Mouse (Mus musculus) heart, postnatal 0 days (tissue): ENCODE results near the gene Gigyf1.

ENCODE experiments used
- CTCF ChIP-seq: IDR thresholded peaks from 2 replicates; pipeline ENCODE4 v1.5.1; 2016; ENCODE audit warnings: antibody characterized with exemption, control low read depth, low read depth
- EP300 ChIP-seq: IDR thresholded peaks from 2 replicates; pipeline ENCODE4 v1.6.1; 2016; ENCODE audit warnings: antibody characterized with exemption, low read depth

GRCm38 (mm10) chr5:137528247-137528968 lies 10.1 kb downstream of the Gigyf1 start:
- TF ChIP-seq CTCF (no peak), EP300 (no peak)
